Mouse (Mus musculus): ENCODE measurements around the gene Man1a2. TPM values are rescaled to one million over a fixed set of nuclear protein-coding genes. Genes with fewer than 3 reads are reported as not detected.

The Man1a2 gene
- polyA plus RNA-seq, 1 experiment from 2014 or later = 74.4 TPM

DNA sequence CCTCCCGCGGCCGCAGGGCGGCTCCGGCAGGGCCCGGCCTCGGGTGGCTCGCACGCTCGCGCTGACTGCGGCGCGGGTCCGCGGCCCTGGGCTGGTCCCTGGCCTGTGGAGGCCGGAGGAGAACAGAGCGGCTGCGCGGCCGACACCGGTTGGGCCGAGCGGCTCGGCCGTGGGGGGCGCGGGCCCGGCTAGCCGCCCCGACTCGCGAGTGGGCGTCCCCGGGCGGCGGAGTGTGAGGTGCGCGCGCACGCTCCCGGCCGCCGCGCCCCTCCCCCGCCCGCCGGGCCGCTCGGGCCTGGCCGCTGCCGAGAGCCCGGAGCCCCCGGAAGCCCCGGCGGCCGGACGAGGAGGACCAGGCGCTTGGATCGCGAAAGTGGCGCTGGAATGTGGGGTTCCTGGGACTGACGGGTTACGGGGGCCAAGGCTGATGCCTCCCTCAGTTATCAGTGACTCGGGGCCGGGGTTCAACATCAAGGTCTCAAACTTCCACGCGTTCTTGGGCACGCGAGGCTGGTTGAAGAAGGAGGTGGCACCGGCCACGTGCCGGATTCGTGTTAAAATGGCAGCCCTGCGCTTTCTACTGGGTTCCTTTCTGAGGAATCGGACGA lies 564 bp upstream of the Man1a2 start:
- Histone ChIP-seq H3K36me3 (ENCODE audit: insufficient read depth, low read length) (no peaks in the 10 kb centered on the region), H3K27ac (ENCODE audit: low read length) (peak overlapping the region; percentile 96), H3K9me3 (ENCODE audit: low read length) (no peaks in the 10 kb centered on the region), H3K4me3 (ENCODE audit: low read depth, low read length) (peak overlapping the region; percentile 88), H3K4me1 (ENCODE audit: insufficient read depth, low read depth, low read length) (peaks cover 11% of the 10 kb centered on the region; the same call in 1 of the 2 replicates), H3K27me3 (replicated peaks; ENCODE audit: insufficient read depth, low read length) (no peaks in the 10 kb centered on the region), H3K4me2 (replicated peaks; ENCODE audit: low read depth, low read length) (peak overlapping the region; percentile 85), H3K9ac (replicated peaks; ENCODE audit: low read depth) (peak overlapping the region; percentile 83)
- ATAC-seq = peak; percentile 90
- under 1% methylated on average over 36 of the region's 77 CpGs for WGBS
- DNase-seq (ENCODE audit: low spot score) = peak; percentile 77
- TF ChIP-seq EP300 (IDR thresholded peaks at IDR 0.05) (no peak), CTCF (IDR thresholded peaks at IDR 0.05) (no peak)

GRCm38 (mm10) chr3:100684234-100684975 lies 898 bp downstream of the Man1a2 start:
- Histone ChIP-seq H3K27me3 (replicated peaks; ENCODE audit: insufficient read depth, low read length) (no peaks in the 10 kb centered on the region), H3K4me1 (ENCODE audit: insufficient read depth, low read depth, low read length) (peaks cover 11% of the 10 kb centered on the region; the same call in 1 of the 2 replicates), H3K4me2 (replicated peaks; ENCODE audit: low read depth, low read length) (peak overlapping the region; percentile 85), H3K36me3 (ENCODE audit: insufficient read depth, low read length) (no peaks in the 10 kb centered on the region), H3K27ac (ENCODE audit: low read length) (no peak overlapping the region), H3K4me3 (ENCODE audit: low read depth, low read length) (peak overlapping the region; percentile 88), H3K9ac (replicated peaks; ENCODE audit: low read depth) (peak overlapping the region; percentile 83), H3K9me3 (ENCODE audit: low read length) (no peaks in the 10 kb centered on the region)
- peak; percentile 53 for DNase-seq (ENCODE audit: low spot score)
- no peak for ATAC-seq
- TF ChIP-seq CTCF (IDR thresholded peaks at IDR 0.05) (no peak), EP300 (IDR thresholded peaks at IDR 0.05) (no peak)
- under 1% methylated on average over 25 of the region's 25 CpGs for WGBS

- no peak overlapping the region for H3K27ac ChIP-seq (ENCODE audit: low read length)
- 22% methylated on average over 3 of the region's 3 CpGs for WGBS
Observed at GRCm38 (mm10) chr3:100682841-100683240, 2.5 kb downstream of the Man1a2 start.

DNA sequence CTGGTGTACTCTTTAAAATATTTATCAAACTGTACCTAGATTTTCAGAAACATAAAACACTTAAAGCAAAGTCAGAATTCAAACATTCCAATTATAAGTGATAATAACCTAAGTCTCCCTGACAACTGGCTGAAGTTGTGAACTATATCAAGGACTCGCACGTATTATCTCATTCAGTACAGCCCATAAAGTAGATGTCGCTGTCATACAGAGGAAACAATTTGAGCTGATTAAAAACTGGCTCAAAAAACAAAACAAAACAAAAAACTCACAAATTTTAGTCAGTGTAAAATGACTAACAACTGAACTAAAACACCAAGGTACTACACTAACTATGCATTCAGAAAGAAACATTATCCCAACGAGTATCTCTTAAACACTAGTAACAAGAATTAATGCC lies 3.0 kb downstream of the Man1a2 start:
- H3K27me3 ChIP-seq (replicated peaks; ENCODE audit: insufficient read depth, low read length) = no peaks in the 10 kb centered on the region
- peak overlapping the region; percentile 40; the same call in 1 of the 2 replicates for H3K4me2 ChIP-seq (replicated peaks; ENCODE audit: low read depth, low read length)
- WGBS = 29% methylated on average over 4 of the region's 4 CpGs
- H3K4me1 ChIP-seq (ENCODE audit: insufficient read depth, low read depth, low read length) = peaks cover 11% of the 10 kb centered on the region; the same call in 1 of the 2 replicates
- ATAC-seq (no peak), DNase-seq (ENCODE audit: low spot score) (no peak)
- no peak overlapping the region for H3K27ac ChIP-seq (ENCODE audit: low read length)
- no peak overlapping the region for H3K9ac ChIP-seq (replicated peaks; ENCODE audit: low read depth)
- H3K9me3 ChIP-seq (ENCODE audit: low read length) = no peaks in the 10 kb centered on the region
- TF ChIP-seq EP300 (IDR thresholded peaks at IDR 0.05) = no peak
- no peak for TF ChIP-seq CTCF (IDR thresholded peaks at IDR 0.05)
- H3K36me3 ChIP-seq (ENCODE audit: insufficient read depth, low read length) = no peaks in the 10 kb centered on the region
- H3K4me3 ChIP-seq (ENCODE audit: low read depth, low read length) = peak overlapping the region; percentile 24; the same call in 1 of the 2 replicates

More at GRCm38 (mm10) chr3:100682841-100683240, 2.5 kb downstream of the Man1a2 start:
- H3K4me1 ChIP-seq (ENCODE audit: insufficient read depth, low read depth, low read length) = peaks cover 11% of the 10 kb centered on the region; the same call in 1 of the 2 replicates
- ATAC-seq (no peak), DNase-seq (ENCODE audit: low spot score) (no peak)
- H3K36me3 ChIP-seq (ENCODE audit: insufficient read depth, low read length) = no peaks in the 10 kb centered on the region
- H3K9ac ChIP-seq (replicated peaks; ENCODE audit: low read depth) = no peak overlapping the region
- no peaks in the 10 kb centered on the region for H3K27me3 ChIP-seq (replicated peaks; ENCODE audit: insufficient read depth, low read length)
- H3K4me3 ChIP-seq (ENCODE audit: low read depth, low read length) = peak overlapping the region; percentile 24
- TF ChIP-seq CTCF (IDR thresholded peaks at IDR 0.05) = no peak
- H3K4me2 ChIP-seq (replicated peaks; ENCODE audit: low read depth, low read length) = peak overlapping the region; percentile 40
- H3K9me3 ChIP-seq (ENCODE audit: low read length) = no peaks in the 10 kb centered on the region

- TF ChIP-seq CTCF (IDR thresholded peaks at IDR 0.05) (no peak), EP300 (IDR thresholded peaks at IDR 0.05) (no peak)
- H3K9ac ChIP-seq (replicated peaks; ENCODE audit: low read depth) = no peak overlapping the region
- H3K9me3 ChIP-seq (ENCODE audit: low read length) = no peaks in the 10 kb centered on the region
- DNase-seq (ENCODE audit: low spot score) (peak; percentile 28), ATAC-seq (no peak)
- no peaks in the 10 kb centered on the region for H3K27me3 ChIP-seq (replicated peaks; ENCODE audit: insufficient read depth, low read length)
- peak overlapping the region; percentile 37 for H3K4me2 ChIP-seq (replicated peaks; ENCODE audit: low read depth, low read length)
- WGBS = 14% methylated on average over 11 of the region's 11 CpGs
- peak overlapping the region; percentile 1; the same call in 1 of the 2 replicates for H3K4me3 ChIP-seq (ENCODE audit: low read depth, low read length)
- H3K36me3 ChIP-seq (ENCODE audit: insufficient read depth, low read length) = no peaks in the 10 kb centered on the region
- peaks cover 11% of the 10 kb centered on the region; the same call in 1 of the 2 replicates for H3K4me1 ChIP-seq (ENCODE audit: insufficient read depth, low read depth, low read length)
- H3K27ac ChIP-seq (ENCODE audit: low read length) = no peak overlapping the region
Observed at GRCm38 (mm10) chr3:100681448-100682092, 3.7 kb downstream of the Man1a2 start.

DNA sequence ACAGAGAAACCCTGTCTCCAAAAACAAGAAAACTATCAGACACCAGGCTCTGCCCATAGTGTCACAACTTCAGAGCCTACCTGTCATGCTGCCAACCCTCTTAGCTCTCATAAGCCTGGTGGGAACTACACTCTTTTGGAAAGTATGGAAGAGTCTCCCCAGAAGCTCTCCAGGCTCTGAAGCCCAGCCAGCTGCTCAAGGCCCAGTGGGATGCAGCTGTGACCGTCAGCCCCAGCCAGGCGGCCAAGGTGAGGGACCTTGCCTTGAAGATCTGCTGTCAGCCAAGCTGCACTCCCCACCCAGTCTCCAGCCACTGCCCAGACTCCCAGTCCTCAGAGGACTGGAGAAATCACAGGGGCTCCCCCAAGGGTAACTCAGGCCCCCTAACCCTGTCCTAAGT lies 5.1 kb downstream of the Man1a2 start:
- H3K4me2 ChIP-seq (replicated peaks; ENCODE audit: low read depth, low read length) = no peak overlapping the region
- no peak overlapping the region for H3K4me3 ChIP-seq (ENCODE audit: low read depth, low read length)
- WGBS = 62% methylated on average over 2 of the region's 2 CpGs
- H3K27ac ChIP-seq (ENCODE audit: low read length) = no peak overlapping the region
- DNase-seq (ENCODE audit: low spot score) (no peak), ATAC-seq (no peak)
- no peaks in the 10 kb centered on the region for H3K27me3 ChIP-seq (replicated peaks; ENCODE audit: insufficient read depth, low read length)
- H3K9ac ChIP-seq (replicated peaks; ENCODE audit: low read depth) = no peak overlapping the region
- no peak for TF ChIP-seq CTCF (IDR thresholded peaks at IDR 0.05)
- H3K9me3 ChIP-seq (ENCODE audit: low read length) = no peaks in the 10 kb centered on the region
- peaks cover 9% of the 10 kb centered on the region; the same call in 1 of the 2 replicates for H3K4me1 ChIP-seq (ENCODE audit: insufficient read depth, low read depth, low read length)
- H3K36me3 ChIP-seq (ENCODE audit: insufficient read depth, low read length) = no peaks in the 10 kb centered on the region
